Mouse (Mus musculus) brain, embryonic 14.5 days (tissue): ENCODE results near the gene Podxl2.

ENCODE experiments used
- CTCF ChIP-seq: fragments of 200-500 bp; IDR thresholded peaks from 2 replicates; pipeline ENCODE4 v1.5.1; 2012; ENCODE audit warnings: inconsistent platforms, mild to moderate bottlenecking, moderate library complexity, borderline replicate concordance; ENCODE audit not compliant: insufficient read depth, insufficient read length; ENCODE audit errors: extremely low read depth
- POLR2A ChIP-seq: fragments of 200-500 bp; IDR thresholded peaks from 2 replicates; pipeline ENCODE4 v1.6.1; 2012; ENCODE audit warnings: mild to moderate bottlenecking, inconsistent platforms, borderline replicate concordance; ENCODE audit not compliant: poor library complexity, insufficient read depth, insufficient read length, severe bottlenecking; ENCODE audit errors: extremely low read depth

DNA sequence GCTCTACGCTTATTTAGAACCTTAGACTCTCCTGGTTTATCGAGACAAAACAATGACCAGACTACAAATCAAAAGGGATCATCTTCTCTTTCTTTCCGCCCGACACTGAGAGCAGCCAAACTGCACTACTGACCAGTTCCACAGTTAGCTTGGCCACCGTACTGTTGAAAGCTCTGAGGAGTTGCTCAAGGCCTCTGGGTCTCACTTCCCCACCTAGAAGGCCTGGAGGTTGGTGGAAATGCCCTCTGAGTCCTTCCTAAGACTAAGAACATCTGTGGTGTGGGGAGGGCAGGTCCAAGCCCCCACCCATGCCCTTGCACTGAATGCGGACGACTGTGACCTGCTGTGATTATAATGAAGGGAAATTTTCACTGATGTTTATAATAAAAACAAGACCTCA, 9.1 kb downstream of the Podxl2 start:
- TF ChIP-seq POLR2A (no peak), CTCF (no peak)
